Mouse (Mus musculus) MEL (cell line): ENCODE results near the gene Cnrip1. TPM values are rescaled to one million over a fixed set of nuclear protein-coding genes. Genes with fewer than 3 reads are reported as not detected.

Experiments used
- DNase-seq: peaks from one replicate; pipeline ENCODE4 v3.0.0; 2011; ENCODE audit warnings: low read depth, low spot score
- H3K27ac ChIP-seq: 2 replicates; pipeline ENCODE4 v1.5.1; 2012; ENCODE audit warnings: low read depth, mild to moderate bottlenecking, control low read depth, low read length, moderate library complexity; ENCODE audit not compliant: control insufficient read depth
- H3K27me3 ChIP-seq, 2 experiments: fragments of 150-350 bp in 1 of 2; sonication (generic) in 1 of 2; 2 replicates each; pipeline ENCODE4 v1.6.1; 2012; ENCODE audit warnings: low read length in 2 of 2, mild to moderate bottlenecking in 2 of 2, improper control_type of control experiment in 1 of 2, moderate library complexity in 1 of 2; ENCODE audit not compliant: insufficient read depth in 2 of 2, control insufficient read depth in 1 of 2
- H3K36me3 ChIP-seq, 2 experiments: 2 replicates each; pipeline ENCODE4 v1.6.1; 2012 to 2014; ENCODE audit warnings: low read length in 2 of 2, improper control_type of control experiment in 1 of 2, inconsistent platforms in 1 of 2, mild to moderate bottlenecking in 1 of 2; ENCODE audit not compliant: insufficient read depth in 2 of 2, control insufficient read depth in 1 of 2
- H3K4me1 ChIP-seq, 2 experiments: fragments of 150-350 bp in 1 of 2; sonication (generic) in 1 of 2; 2 replicates each; pipeline ENCODE4 v1.6.1; 2012; ENCODE audit warnings: low read length in 2 of 2, improper control_type of control experiment in 1 of 2, mild to moderate bottlenecking in 1 of 2; ENCODE audit not compliant: insufficient read depth in 2 of 2, control insufficient read depth in 1 of 2
- H3K4me3 ChIP-seq, 2 experiments: fragments of 150-350 bp in 1 of 2; sonication (generic) in 1 of 2; 2 replicates each; pipeline ENCODE4 v1.5.1; 2012; ENCODE audit warnings: low read depth in 2 of 2, low read length in 2 of 2, mild to moderate bottlenecking in 2 of 2, moderate library complexity in 2 of 2, control low read depth in 1 of 2, improper control_type of control experiment in 1 of 2; ENCODE audit not compliant: control insufficient read depth in 1 of 2, insufficient read depth in 1 of 2
- H3K79me2 ChIP-seq: 2 replicates; pipeline ENCODE4 v1.6.1; 2012; ENCODE audit warnings: mild to moderate bottlenecking, low read length, moderate library complexity; ENCODE audit not compliant: control insufficient read depth, poor library complexity, insufficient read depth
- H3K9ac ChIP-seq: 2 replicates; pipeline ENCODE4 v1.6.1; 2012; ENCODE audit warnings: low read depth, mild to moderate bottlenecking, control low read depth, low read length, moderate library complexity; ENCODE audit not compliant: control insufficient read depth, poor library complexity, severe bottlenecking
- H3K9me3 ChIP-seq: fragments of 150-350 bp; sonication (generic); replicated peaks from 2 replicates; pipeline ENCODE4 v1.6.1; 2012; ENCODE audit warnings: mild to moderate bottlenecking, low read length, improper control_type of control experiment, moderate library complexity; ENCODE audit not compliant: insufficient read depth
- BHLHE40 ChIP-seq: IDR thresholded peaks from 2 replicates; pipeline ENCODE4 v1.6.1; 2012; ENCODE audit warnings: low read depth, mild to moderate bottlenecking, inconsistent platforms, low read length, improper control_type of control experiment, borderline replicate concordance
- CTCF ChIP-seq, 3 experiments: IDR thresholded peaks in 2 of 3; conservative IDR thresholded peaks in 1 of 3; 2 replicates each; pipeline ENCODE4 v1.5.1; 2011 to 2012; ENCODE audit warnings: low read length in 3 of 3, low read depth in 2 of 3, mild to moderate bottlenecking in 2 of 3, improper control_type of control experiment in 1 of 3, inconsistent platforms in 1 of 3, mixed read lengths in 1 of 3, moderate library complexity in 1 of 3; ENCODE audit not compliant: control insufficient read depth in 1 of 3, insufficient read depth in 1 of 3, poor library complexity in 1 of 3, severe bottlenecking in 1 of 3
- ELF1 ChIP-seq: IDR thresholded peaks from 2 replicates; pipeline ENCODE4 v1.6.1; 2014; ENCODE audit warnings: low read depth, mild to moderate bottlenecking, inconsistent platforms, low read length, improper control_type of control experiment, moderate library complexity
- ETS1 ChIP-seq: IDR thresholded peaks from 2 replicates; pipeline ENCODE4 v1.6.1; 2012; ENCODE audit warnings: low read depth, mild to moderate bottlenecking, inconsistent platforms, low read length, improper control_type of control experiment, moderate library complexity
- HCFC1 ChIP-seq: IDR thresholded peaks from 2 replicates; pipeline ENCODE4 v1.6.1; 2012; ENCODE audit warnings: low read depth, mild to moderate bottlenecking, inconsistent platforms, low read length, improper control_type of control experiment, moderate library complexity
- MAFK ChIP-seq: IDR thresholded peaks from 2 replicates; pipeline ENCODE4 v1.6.1; 2011; ENCODE audit warnings: low read depth, mild to moderate bottlenecking, low read length, improper control_type of control experiment, borderline replicate concordance
- MAZ ChIP-seq: IDR thresholded peaks from 2 replicates; pipeline ENCODE4 v1.6.1; 2012; ENCODE audit warnings: low read depth, mild to moderate bottlenecking, inconsistent platforms, low read length, improper control_type of control experiment
- MEF2A ChIP-seq: IDR thresholded peaks from 2 replicates; pipeline ENCODE4 v1.6.1; 2014; ENCODE audit warnings: low read depth, mild to moderate bottlenecking, inconsistent platforms, low read length, improper control_type of control experiment; ENCODE audit not compliant: poor library complexity, insufficient replicate concordance, severe bottlenecking; ENCODE audit errors: extremely low read depth
- MXI1 ChIP-seq: IDR thresholded peaks from 2 replicates; pipeline ENCODE4 v1.6.1; 2011; ENCODE audit warnings: mild to moderate bottlenecking, low read depth, low read length, improper control_type of control experiment
- MYB ChIP-seq: IDR thresholded peaks from 2 replicates; pipeline ENCODE4 v1.6.1; 2011; ENCODE audit warnings: mild to moderate bottlenecking, low read depth, low read length, improper control_type of control experiment
- NRF1 ChIP-seq: IDR thresholded peaks from 2 replicates; pipeline ENCODE4 v1.6.1; 2014; ENCODE audit warnings: low read depth, mild to moderate bottlenecking, inconsistent platforms, low read length, improper control_type of control experiment, moderate library complexity; ENCODE audit not compliant: poor library complexity, insufficient read depth, severe bottlenecking
- POLR2A ChIP-seq, 2 experiments: IDR thresholded peaks; 2 replicates each; pipeline ENCODE4 v1.6.1; 2011 to 2012; ENCODE audit warnings: low read length in 2 of 2, mild to moderate bottlenecking in 2 of 2, control low read depth in 1 of 2, improper control_type of control experiment in 1 of 2, low read depth in 1 of 2, moderate library complexity in 1 of 2; ENCODE audit not compliant: control insufficient read depth in 1 of 2, insufficient read depth in 1 of 2, poor library complexity in 1 of 2
- POLR2AphosphoS5 ChIP-seq: IDR thresholded peaks from 2 replicates; pipeline ENCODE4 v1.6.1; 2012; ENCODE audit warnings: low read depth, borderline replicate concordance, mild to moderate bottlenecking, inconsistent platforms, low read length, moderate library complexity, mixed read lengths
- RAD21 ChIP-seq: IDR thresholded peaks from 2 replicates; pipeline ENCODE4 v1.6.1; 2011; ENCODE audit warnings: mild to moderate bottlenecking, low read depth, low read length, improper control_type of control experiment
- RCOR1 ChIP-seq: IDR thresholded peaks from 2 replicates; pipeline ENCODE4 v1.6.1; 2012; ENCODE audit warnings: low read depth, mild to moderate bottlenecking, inconsistent platforms, low read length, improper control_type of control experiment
- SIN3A ChIP-seq: IDR thresholded peaks from 2 replicates; pipeline ENCODE4 v1.6.1; 2012; ENCODE audit warnings: low read length, improper control_type of control experiment, inconsistent platforms
- SMC3 ChIP-seq: IDR thresholded peaks from 2 replicates; pipeline ENCODE4 v1.6.1; 2011; ENCODE audit warnings: low read depth, low read length, improper control_type of control experiment
- TCF12 ChIP-seq: IDR thresholded peaks from 2 replicates; pipeline ENCODE4 v1.6.1; 2014; ENCODE audit warnings: low read depth, mild to moderate bottlenecking, inconsistent platforms, low read length, improper control_type of control experiment, moderate library complexity
- UBTF ChIP-seq: IDR thresholded peaks from 2 replicates; pipeline ENCODE4 v1.6.1; 2012; ENCODE audit warnings: low read depth, mild to moderate bottlenecking, inconsistent platforms, low read length, improper control_type of control experiment, moderate library complexity, borderline replicate concordance; ENCODE audit not compliant: insufficient read depth
- USF2 ChIP-seq, 2 experiments: IDR thresholded peaks; 2 replicates each; pipeline ENCODE4 v1.6.1; 2011 to 2012; ENCODE audit warnings: improper control_type of control experiment in 2 of 2, low read length in 2 of 2, borderline replicate concordance in 1 of 2, inconsistent platforms in 1 of 2, low read depth in 1 of 2, mild to moderate bottlenecking in 1 of 2; ENCODE audit not compliant: insufficient read depth in 1 of 2
- ZC3H11A ChIP-seq: IDR thresholded peaks from 2 replicates; pipeline ENCODE4 v1.6.1; 2012; ENCODE audit warnings: low read depth, mild to moderate bottlenecking, inconsistent platforms, low read length, improper control_type of control experiment
- ZKSCAN1 ChIP-seq: IDR thresholded peaks from 2 replicates; pipeline ENCODE4 v1.6.1; 2012; ENCODE audit warnings: low read depth, mild to moderate bottlenecking, inconsistent platforms, low read length, improper control_type of control experiment, moderate library complexity
- ZMIZ1 ChIP-seq: IDR thresholded peaks from 2 replicates; pipeline ENCODE4 v1.6.1; 2012; ENCODE audit warnings: low read depth, mild to moderate bottlenecking, inconsistent platforms, low read length, improper control_type of control experiment, moderate library complexity
- polyA plus RNA-seq, 2 experiments: library from polyadenylated mRNA; stranded (reverse) in 1 of 2; unstranded in 1 of 2; fragments of >175 nt in 1 of 2; fragments of >200 nt in 1 of 2; gene quantifications; 2 replicates each; pipeline versions ENCODE4 v1.2.1 to v1.2.4; 2012; ENCODE audit warnings: low replicate concordance in 2 of 2, low read depth in 1 of 2; ENCODE audit not compliant: insufficient read length in 2 of 2, insufficient read depth in 1 of 2, missing spikeins in 1 of 2
- total RNA-seq: library from RNA; depleted of rRNA; stranded (reverse); fragments of 300-350 nt; gene quantifications from 2 replicates; pipeline ENCODE4 v1.2.3, GENCODE M21; 2012

Gene Cnrip1
- total and polyA plus RNA-seq, 3 experiments = not detected

GRCm38 (mm10) chr11:17075656-17076055, 24.3 kb downstream of the Cnrip1 start:
- H3K79me2 ChIP-seq = no peaks in the 10 kb centered on the region
- no peak for DNase-seq
- peaks cover 3 to 5% of the 10 kb centered on the region in 2 experiments for H3K27me3 ChIP-seq
- no peak overlapping the region for H3K27ac ChIP-seq
- H3K9ac ChIP-seq = no peak overlapping the region
- no peaks in the 10 kb centered on the region for H3K36me3 ChIP-seq
- TF ChIP-seq BHLHE40 = no peak
- TF ChIP-seq RCOR1 = no peak
- H3K9me3 ChIP-seq = no peaks in the 10 kb centered on the region
- H3K4me1 ChIP-seq = no peaks in the 10 kb centered on the region
- H3K4me3 ChIP-seq = no peak overlapping the region

DNA sequence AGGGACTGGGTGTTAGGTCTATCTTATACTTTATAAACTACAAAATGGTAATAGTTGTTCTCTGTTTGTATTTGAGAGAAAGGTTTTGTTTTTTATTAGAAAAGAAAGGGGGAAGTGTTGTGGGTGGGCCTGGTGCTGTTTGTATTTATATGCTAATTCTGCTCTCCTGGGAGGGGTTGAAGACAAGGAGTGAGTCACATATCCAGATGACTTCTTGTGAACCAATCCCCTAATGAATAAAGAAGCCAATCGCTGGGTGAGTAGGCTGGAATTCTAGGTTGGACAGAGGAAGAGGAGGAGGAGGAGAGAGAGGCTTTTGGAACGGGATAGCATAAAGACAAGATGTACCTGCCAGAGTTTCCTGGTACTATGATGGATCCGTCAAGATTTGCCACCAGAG, 30.7 kb downstream of the Cnrip1 start:
- Histone ChIP-seq H3K9ac (no peak overlapping the region), H3K4me1 (no peaks in the 10 kb centered on the region)
- TF ChIP-seq MYB = no peak
- no peak for TF ChIP-seq SMC3
- TF ChIP-seq RCOR1 = no peak
- TF ChIP-seq MXI1 = no peak
- no peak for TF ChIP-seq HCFC1
- TF ChIP-seq TCF12 = no peak
- no peak for TF ChIP-seq ZC3H11A
- TF ChIP-seq POLR2A (IDR thresholded peaks at IDR 0.05; ENCODE audit: control insufficient read depth in 1 of 2, insufficient read depth in 1 of 2, low read depth in 1 of 2, low read length in 2 of 2, poor library complexity in 1 of 2) = no peak
- TF ChIP-seq ZMIZ1 = no peak
- TF ChIP-seq NRF1 = no peak
- no peak for TF ChIP-seq USF2 (IDR thresholded peaks at IDR 0.05; ENCODE audit: borderline replicate concordance in 1 of 2, insufficient read depth in 1 of 2, low read depth in 1 of 2, low read length in 2 of 2)
- TF ChIP-seq, all 39 proteins: peak for 0
- no peak for DNase-seq
- H3K27me3 ChIP-seq = peaks cover 5 to 6% of the 10 kb centered on the region in 2 experiments; a peak in 3 of 4 replicates
- no peaks in the 10 kb centered on the region for H3K36me3 ChIP-seq
- H3K4me3 ChIP-seq = no peak overlapping the region
- H3K27ac ChIP-seq = no peak overlapping the region
- H3K79me2 ChIP-seq = no peaks in the 10 kb centered on the region
- H3K9me3 ChIP-seq = no peaks in the 10 kb centered on the region

GRCm38 (mm10) chr11:17082953-17083352, 31.6 kb downstream of the Cnrip1 start:
- no peaks in the 10 kb centered on the region for H3K4me1 ChIP-seq
- DNase-seq = peak; percentile 53
- H3K27ac ChIP-seq = no peak overlapping the region
- H3K79me2 ChIP-seq = no peaks in the 10 kb centered on the region
- no peaks in the 10 kb centered on the region for H3K36me3 ChIP-seq
- H3K9me3 ChIP-seq = no peaks in the 10 kb centered on the region
- no peak overlapping the region for H3K4me3 ChIP-seq
- peaks cover 7 to 8% of the 10 kb centered on the region in 2 experiments; a peak in 3 of 4 replicates for H3K27me3 ChIP-seq
- H3K9ac ChIP-seq = no peak overlapping the region
- TF ChIP-seq USF2 (IDR thresholded peaks at IDR 0.05; ENCODE audit: borderline replicate concordance in 1 of 2, insufficient read depth in 1 of 2, low read depth in 1 of 2, low read length in 2 of 2) (no peak), MXI1 (no peak), ZC3H11A (no peak; the same call in 1 of the 2 replicates), ZKSCAN1 (no peak), RCOR1 (no peak), BHLHE40 (no peak), CTCF (IDR thresholded peaks at IDR 0.05 in 2 of 3, conservative IDR thresholded peaks at IDR 0.05 in 1 of 3; ENCODE audit: control insufficient read depth in 1 of 3, insufficient read depth in 1 of 3, low read depth in 2 of 3, low read length in 3 of 3, poor library complexity in 1 of 3, severe bottlenecking in 1 of 3) (peak; percentile 29 to 59 (median 36); a peak in 5 of 6 replicates), MAZ (no peak), HCFC1 (no peak), ELF1 (no peak), RAD21 (peak; percentile 73), SMC3 (peak; percentile 65), ETS1 (no peak), MEF2A (no peak), SIN3A (no peak), TCF12 (no peak), POLR2AphosphoS5 (no peak), UBTF (no peak), MAFK (no peak)
